Mouse (Mus musculus) liver, embryonic 13.5 days (tissue): ENCODE measurements around the gene Slc30a10. TPM values are rescaled to one million over a fixed set of nuclear protein-coding genes. Genes with fewer than 3 reads are reported as not detected.

ENCODE experiments used
- polyA plus RNA-seq: library from polyadenylated mRNA; unstranded; fragments of >200 nt; fragmentation: Nextera tagmentation; extraction: Ambion mirVana; gene quantifications from 2 replicates; pipeline ENCODE4 v1.2.1, GENCODE M21; 2015

Slc30a10 gene
- polyA plus RNA-seq, 1 experiment from 2014 or later, result 10.4 TPM

Other genes with a start within 250 kb of the Slc30a10 start
- gene Iars2, start 125.5 kb upstream of the Slc30a10 start, polyA plus RNA-seq, result 21.3 and 25.9 TPM in 2 replicates
- 14.4 and 16.5 TPM in 2 replicates for gene Bpnt1, start 122.7 kb upstream of the Slc30a10 start, polyA plus RNA-seq
- gene Eprs, start 91.8 kb upstream of the Slc30a10 start, polyA plus RNA-seq, result 113 and 130 TPM in 2 replicates